Mouse (Mus musculus) lung, postnatal 0 days (tissue): ENCODE measurements around the gene Grtp1.

Experiments used
- CTCF ChIP-seq: IDR thresholded peaks from 2 replicates; pipeline ENCODE4 v1.5.1; 2016; ENCODE audit warnings: antibody characterized with exemption, mild to moderate bottlenecking
- EP300 ChIP-seq: IDR thresholded peaks from 2 replicates; pipeline ENCODE4 v1.6.1; 2016; ENCODE audit warnings: antibody characterized with exemption, mild to moderate bottlenecking, control low read depth

GRCm38 (mm10) chr8:13150929-13151328 lies 49.5 kb downstream of the Grtp1 start:
- TF ChIP-seq CTCF, result no peak
- TF ChIP-seq EP300, result no peak
